In the genomic region with DNA sequence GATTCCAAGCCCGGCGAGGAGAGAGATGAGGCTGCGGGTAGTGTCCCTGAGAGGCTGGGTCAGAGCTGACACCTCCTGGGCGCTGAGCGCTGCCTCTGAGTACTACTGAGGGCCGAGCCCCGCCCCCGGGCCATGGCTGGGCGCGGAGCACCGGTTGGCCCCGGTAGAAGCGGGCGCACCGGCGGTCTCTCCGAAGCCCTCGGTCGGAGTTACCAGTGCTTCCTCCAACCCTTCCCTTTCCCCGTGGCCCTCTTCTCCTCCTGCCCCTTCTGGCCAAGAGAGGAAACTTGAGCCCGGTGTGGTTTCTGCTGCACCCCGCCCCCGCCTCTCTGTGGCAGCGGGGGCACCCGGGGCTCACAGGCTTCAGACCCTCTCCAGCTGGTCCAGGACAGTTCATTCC, we compare ENCODE assay signal across 10 mouse cellular contexts. TPM values are rescaled to one million over a fixed set of nuclear protein-coding genes. Genes with fewer than 3 reads are reported as not detected.
DNase-seq lines count a peak whose midpoint lies in the region; ATAC-seq and TF ChIP-seq lines count a peak whose summit lies in the region.
"Had no signal": no experiment of that assay in that cellular context is flagged by ENCODE, and none has a peak within 500 bp of the region (broad histone marks: within the 10 kb centered on the region; RNA-seq: fewer than 3 reads in every experiment).

No protein-coding gene starts in this region.

- H3K27ac ChIP-seq in gastrocnemius, adult 2 months = peak overlapping the region; percentile 32
- peak overlapping the region; percentile 7; the same call in 1 of the 2 replicates for H3K27ac ChIP-seq in heart, embryonic 16.5 days (ENCODE audit: low read length)
- H3K27ac ChIP-seq in macrophage = no peak overlapping the region

- intact Hi-C loops in gastrocnemius, adult 2 months (cut with DNase I) = no loop called here

- H3K9me3 ChIP-seq in heart, embryonic 16.5 days (replicated peaks; ENCODE audit: control insufficient read depth, low read length) = no peaks in the 10 kb centered on the region

- peaks cover 21% of the 10 kb centered on the region for H3K4me1 ChIP-seq in heart, embryonic 16.5 days (ENCODE audit: control insufficient read depth, insufficient read depth, low read length)

- peak overlapping the region; percentile 71 for H3K9ac ChIP-seq in heart, embryonic 16.5 days (ENCODE audit: low read length)

- H3K4me2 ChIP-seq in heart, embryonic 16.5 days (ENCODE audit: low read depth, low read length) = peak overlapping the region; percentile 92

- peak; percentile 5; the same call in 1 of the 2 replicates for TF ChIP-seq CTCF in gastrocnemius, adult 2 months (IDR thresholded peaks at IDR 0.05)

- no peaks in the 10 kb centered on the region for H3K27me3 ChIP-seq in heart, embryonic 16.5 days (ENCODE audit: control insufficient read depth, insufficient read depth, low read length)
- H3K27me3 ChIP-seq: CH12.LX had no signal

- ATAC-seq in heart, embryonic 16.5 days (replicated peaks; ENCODE audit: extremely low read depth, insufficient read depth, low FRiP score) = peak; percentile 28

- H3K79me2 ChIP-seq in macrophage (ENCODE audit: inconsistent target) = peaks cover 6% of the 10 kb centered on the region; the same call in 1 of the 2 replicates

- no peaks in the 10 kb centered on the region for H3K36me3 ChIP-seq in heart, embryonic 16.5 days (ENCODE audit: control insufficient read depth, insufficient read depth)
- H3K36me3 ChIP-seq in macrophage (ENCODE audit: inconsistent target) = no peaks in the 10 kb centered on the region

- H3K4me3 ChIP-seq in gastrocnemius, adult 2 months = peak overlapping the region; percentile 72
- H3K4me3 ChIP-seq in heart, embryonic 16.5 days (ENCODE audit: low read length) = peak overlapping the region; percentile 50
- H3K4me3 ChIP-seq in macrophage (ENCODE audit: inconsistent target) = peak overlapping the region; percentile 29

- WGBS in heart, embryonic 16.5 days = under 1% methylated on average over 23 of the region's 25 CpGs
- WGBS in macrophage (ENCODE audit: missing documents) = 3% methylated on average over 25 of the region's 25 CpGs

- peak; percentile 56 for DNase-seq in gastrocnemius, adult 2 months
- no peak for DNase-seq in gastrocnemius, postnatal 25 days
- peak; percentile 63 for DNase-seq in embryo, embryonic 9.5 days (ENCODE audit: extremely low spot score)
- peak; percentile 57 for DNase-seq in kidney, postnatal 14 days
- peak; percentile 25 to 41 for DNase-seq in spleen, adult 18-20 months
- no peak for DNase-seq in layer of hippocampus, adult 8-10 months (ENCODE audit: low spot score in 2 of 2)

RNA-seq across cellular contexts. Expression of gene Nfe2, which starts 3.0 kb away (rescaled TPM):
- total RNA-seq in gastrocnemius, adult 2 months (2021) = not detected
- total RNA-seq in gastrocnemius, postnatal 25 days (2021) = not detected
- 3.3 and 3.9 TPM in 2 replicates for polyA plus RNA-seq in heart, embryonic 16.5 days (2015; fragmentation: Nextera tagmentation; extraction: Ambion mirVana)
- total RNA-seq in macrophage (2018; cell fraction: chromatin; rRNA removed) = 1 to 10 TPM in 9 of 26 experiments, under 1 TPM in 8, not detected in 9; 0.39 to 2.6 (median 1.2) TPM
- 1 to 10 TPM in 20 of 26 experiments, under 1 TPM in 6; 0.56 to 2.4 (median 1.7) TPM for total RNA-seq in macrophage (2018; cell fraction: cytosol; rRNA removed)
- total RNA-seq in macrophage (2018; cell fraction: nucleus; rRNA removed) = 1 to 10 TPM in 12 of 26 experiments, under 1 TPM in 10, not detected in 4; 0.36 to 4.0 (median 1.0) TPM
- polyA plus RNA-seq in macrophage (2018) = 0.79 to 3.5 TPM (median 1.8 TPM) in 3 replicates
- not detected for total RNA-seq in layer of hippocampus, adult 8-10 months (2022)
- total RNA-seq: CH12.LX; left cerebral cortex, postnatal 10 days had no signal

RNA-seq across cellular contexts. Expression of gene Hnrnpa1, which starts 14.9 kb away (rescaled TPM):
- 10 to 100 TPM; 93.9 to 98.7 TPM for total RNA-seq in gastrocnemius, adult 2 months (2021)
- 10 to 100 TPM; 82.8 to 89.0 TPM for total RNA-seq in gastrocnemius, postnatal 25 days (2021)
- polyA plus RNA-seq in heart, embryonic 16.5 days (2015; fragmentation: Nextera tagmentation; extraction: Ambion mirVana) = 344 and 353 TPM in 2 replicates
- total RNA-seq in macrophage (2018; cell fraction: chromatin; rRNA removed) = 100 to 1,000 TPM; 214 to 454 (median 309) TPM
- 100 to 1,000 TPM; 112 to 192 (median 143) TPM for total RNA-seq in macrophage (2018; cell fraction: cytosol; rRNA removed)
- 100 to 1,000 TPM; 161 to 400 (median 204) TPM for total RNA-seq in macrophage (2018; cell fraction: nucleus; rRNA removed)
- 108 to 322 TPM (median 228 TPM) in 3 replicates for polyA plus RNA-seq in macrophage (2018)
- total RNA-seq in layer of hippocampus, adult 8-10 months (2022) = 100 to 1,000 TPM; 257 to 295 (median 288) TPM

RNA-seq across cellular contexts. Expression of gene Cbx5, which starts 15.6 kb away (rescaled TPM):
- total RNA-seq in gastrocnemius, adult 2 months (2021) = 10 to 100 TPM; 24.4 to 36.6 TPM
- total RNA-seq in gastrocnemius, postnatal 25 days (2021) = 10 to 100 TPM; 29.0 to 29.6 TPM
- polyA plus RNA-seq in heart, embryonic 16.5 days (2015; fragmentation: Nextera tagmentation; extraction: Ambion mirVana) = 70.4 and 81.2 TPM in 2 replicates
- total RNA-seq in macrophage (2018; cell fraction: chromatin; rRNA removed) = 10 to 100 TPM in 25 of 26 experiments, 1 to 10 TPM in 1; 5.4 to 66.2 (median 36.0) TPM
- 10 to 100 TPM; 12.8 to 24.5 (median 20.3) TPM for total RNA-seq in macrophage (2018; cell fraction: cytosol; rRNA removed)
- total RNA-seq in macrophage (2018; cell fraction: nucleus; rRNA removed) = 10 to 100 TPM; 13.3 to 77.7 (median 32.1) TPM
- 12.1 to 27.7 TPM (median 15.0 TPM) in 3 replicates for polyA plus RNA-seq in macrophage (2018)
- total RNA-seq in layer of hippocampus, adult 8-10 months (2022) = 100 to 1,000 TPM; 170 to 209 (median 180) TPM

RNA-seq across cellular contexts. Expression of gene Copz1, which starts 17.3 kb away (rescaled TPM):
- 10 to 100 TPM; 38.5 to 41.4 TPM for total RNA-seq in gastrocnemius, adult 2 months (2021)
- total RNA-seq in gastrocnemius, postnatal 25 days (2021) = 10 to 100 TPM; 31.4 to 32.3 TPM
- 155 and 161 TPM in 2 replicates for polyA plus RNA-seq in heart, embryonic 16.5 days (2015; fragmentation: Nextera tagmentation; extraction: Ambion mirVana)
- 10 to 100 TPM; 15.7 to 68.2 (median 42.7) TPM for total RNA-seq in macrophage (2018; cell fraction: chromatin; rRNA removed)
- total RNA-seq in macrophage (2018; cell fraction: cytosol; rRNA removed) = 100 to 1,000 TPM; 109 to 211 (median 159) TPM
- 100 to 1,000 TPM in 7 of 26 experiments, 10 to 100 TPM in 19; 29.9 to 123 (median 77.5) TPM for total RNA-seq in macrophage (2018; cell fraction: nucleus; rRNA removed)
- 123 to 145 TPM (median 136 TPM) in 3 replicates for polyA plus RNA-seq in macrophage (2018)
- total RNA-seq in layer of hippocampus, adult 8-10 months (2022) = 100 to 1,000 TPM in 1 of 4 experiments, 10 to 100 TPM in 3; 90.6 to 100 (median 94.2) TPM

RNA-seq across cellular contexts. Expression of gene Gpr84, which starts 55.2 kb away (rescaled TPM):
- not detected for total RNA-seq in gastrocnemius, adult 2 months (2021)
- not detected for total RNA-seq in gastrocnemius, postnatal 25 days (2021)
- polyA plus RNA-seq in heart, embryonic 16.5 days (2015; fragmentation: Nextera tagmentation; extraction: Ambion mirVana) = 0.19 TPM in 1 of 2 replicates, not detected in the other
- 10 to 100 TPM in 3 of 26 experiments, 1 to 10 TPM in 20, under 1 TPM in 2, not detected in 1; 0.55 to 12.0 (median 5.2) TPM for total RNA-seq in macrophage (2018; cell fraction: chromatin; rRNA removed)
- 10 to 100 TPM in 20 of 26 experiments, 1 to 10 TPM in 6; 1.4 to 72.5 (median 17.4) TPM for total RNA-seq in macrophage (2018; cell fraction: cytosol; rRNA removed)
- total RNA-seq in macrophage (2018; cell fraction: nucleus; rRNA removed) = 10 to 100 TPM in 23 of 26 experiments, 1 to 10 TPM in 2, not detected in 1; 3.5 to 71.3 (median 23.9) TPM
- 0.93 to 14.5 TPM (median 3.7 TPM) in 3 replicates for polyA plus RNA-seq in macrophage (2018)
- total RNA-seq in layer of hippocampus, adult 8-10 months (2022) = 1 to 10 TPM in 2 of 4 experiments, under 1 TPM in 2; 0.35 to 9.3 (median 4.4) TPM

Comparison
In these comparisons a context has a peak if more than half of its experiments do, and no peak if none do; other contexts are left out.
1. DNase-seq: peak in gastrocnemius, adult 2 months (single experiment), embryo, embryonic 9.5 days (single experiment), kidney, postnatal 14 days (single experiment) and spleen, adult 18-20 months (2 of 2); none in gastrocnemius, postnatal 25 days (single experiment) and layer of hippocampus, adult 8-10 months (0 of 2).
2. RNA of gene Cbx5, which starts 15.6 kb away (total RNA-seq): 170 to 209 TPM in layer of hippocampus, adult 8-10 months; 24.4 to 36.6 TPM in gastrocnemius, adult 2 months and 29.0 to 29.6 TPM in gastrocnemius, postnatal 25 days; every median in the first group is over 4 times any median in the second.
3. Peak in every context shown above with its lines, with median percentiles within 50 percentile points of each other: H3K4me3 ChIP-seq.